Mouse (Mus musculus): ENCODE data around the gene Lbhd1. TPM values are rescaled to one million over a fixed set of nuclear protein-coding genes. Genes with fewer than 3 reads are reported as not detected.

Lbhd1 gene
- polyA plus RNA-seq, 1 experiment from 2014 or later: 95.3 TPM

DNA sequence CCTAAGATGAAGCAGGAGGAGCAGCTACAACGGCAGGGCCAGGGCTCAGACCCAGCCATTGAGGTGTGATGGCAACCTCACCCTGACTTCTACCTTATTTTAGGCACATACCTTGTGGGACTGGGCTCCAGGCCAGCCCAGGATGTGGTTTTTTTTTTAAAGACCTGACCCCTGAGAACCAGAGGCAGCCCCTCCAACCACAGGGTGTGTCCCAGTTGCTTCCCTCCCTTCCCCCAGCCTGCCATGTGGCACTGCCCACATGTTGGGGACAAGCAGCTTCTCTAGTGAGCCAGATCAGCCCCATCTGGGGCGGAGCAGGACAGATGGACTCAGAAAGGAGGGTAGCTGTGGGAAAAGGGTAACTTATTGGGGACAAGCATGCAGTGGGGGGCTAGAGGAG, 43.2 kb downstream of the Lbhd1 start:
- peaks cover 20% of the 10 kb centered on the region for H3K4me1 ChIP-seq (replicated peaks)
- H3K9ac ChIP-seq: no peak overlapping the region
- WGBS: 83% methylated on average over 2 of the region's 2 CpGs
- no peaks in the 10 kb centered on the region for H3K9me3 ChIP-seq
- 0 out of 2 replicates have a peak, but pooled peaks cover 4% of the 10 kb centered on the region for H3K36me3 ChIP-seq
- H3K27me3 ChIP-seq (replicated peaks): no peaks in the 10 kb centered on the region
- H3K4me2 ChIP-seq (replicated peaks): no peak overlapping the region
- no peak overlapping the region for H3K27ac ChIP-seq
- no peak overlapping the region for H3K4me3 ChIP-seq (replicated peaks)
- ATAC-seq: no peak

DNA sequence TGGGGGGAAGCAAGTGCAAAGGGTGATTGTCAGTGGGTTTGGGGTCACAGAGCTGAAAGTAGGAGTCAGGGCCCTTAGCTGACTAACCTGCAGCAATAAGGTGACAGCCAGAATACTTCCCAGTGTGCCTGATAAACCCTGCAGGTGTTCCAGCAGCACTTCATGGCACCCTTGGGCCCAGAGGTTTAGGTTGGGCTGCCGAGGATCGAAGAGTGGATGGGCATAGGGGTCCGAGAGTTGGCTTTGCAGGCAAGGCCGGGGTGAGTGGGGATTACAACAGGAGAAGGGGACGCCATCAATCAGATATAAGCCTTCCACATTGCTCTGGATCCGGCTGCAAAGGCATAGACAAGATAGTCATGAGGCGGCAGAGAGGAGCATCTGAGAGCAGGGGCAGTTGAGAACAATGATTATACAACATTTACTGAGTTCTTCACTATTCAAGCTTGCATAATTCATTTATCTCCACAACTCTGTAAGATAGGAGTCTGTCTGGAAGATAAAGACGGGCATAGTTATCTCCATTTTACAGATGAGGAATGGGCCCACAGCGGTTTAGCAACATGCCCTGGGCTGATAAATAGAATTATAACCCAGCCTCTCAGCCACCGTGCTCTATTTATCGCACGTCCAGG, 44.5 kb downstream of the Lbhd1 start:
- no peaks in the 10 kb centered on the region for H3K27me3 ChIP-seq (replicated peaks)
- H3K4me2 ChIP-seq (replicated peaks): no peak overlapping the region
- H3K9me3 ChIP-seq: no peaks in the 10 kb centered on the region
- H3K4me3 ChIP-seq (replicated peaks): no peak overlapping the region
- no peak overlapping the region for H3K9ac ChIP-seq
- 0 out of 2 replicates have a peak, but pooled peaks cover 4% of the 10 kb centered on the region for H3K36me3 ChIP-seq
- peaks cover 20% of the 10 kb centered on the region for H3K4me1 ChIP-seq (replicated peaks)
- no peak overlapping the region for H3K27ac ChIP-seq
- ATAC-seq: no peak
- 82% methylated on average over 12 of the region's 12 CpGs for WGBS

DNA sequence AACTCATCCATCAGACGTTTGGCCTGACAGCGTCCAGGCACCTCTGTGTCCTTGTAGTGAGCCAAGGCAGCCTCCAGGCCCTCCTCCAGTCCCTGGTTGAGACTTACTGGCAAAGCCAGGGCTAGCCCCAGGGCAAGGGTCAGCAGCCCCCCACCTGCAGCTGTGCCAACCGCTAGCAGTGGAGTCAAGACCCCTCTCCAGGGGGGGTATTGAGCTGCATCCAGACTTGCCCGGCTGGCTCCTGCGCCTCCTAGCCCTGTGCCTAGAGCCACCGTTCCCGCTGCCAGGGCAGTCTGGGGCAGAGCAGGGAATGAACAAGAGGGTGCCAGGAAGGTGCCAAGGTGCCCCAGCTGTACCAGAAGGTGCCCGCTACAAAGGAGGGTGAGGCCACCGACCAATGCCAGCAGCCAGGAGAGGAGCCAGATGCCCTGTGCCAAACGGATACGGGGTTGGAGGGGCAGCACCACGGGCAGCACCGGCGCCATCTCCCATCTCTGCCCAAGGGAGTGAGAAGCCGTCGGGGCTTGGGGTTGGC, 45.2 kb downstream of the Lbhd1 start:
- peak overlapping the region; percentile 88 for H3K4me3 ChIP-seq (replicated peaks)
- H3K27me3 ChIP-seq (replicated peaks): no peaks in the 10 kb centered on the region
- peaks cover 20% of the 10 kb centered on the region for H3K4me1 ChIP-seq (replicated peaks)
- peak overlapping the region; percentile 88 for H3K9ac ChIP-seq
- WGBS: 24% methylated on average over 16 of the region's 16 CpGs
- H3K36me3 ChIP-seq: peaks cover 6% of the 10 kb centered on the region; the same call in 1 of the 2 replicates
- H3K9me3 ChIP-seq: no peaks in the 10 kb centered on the region
- ATAC-seq: peak; percentile 30
- peak overlapping the region; percentile 91 for H3K27ac ChIP-seq
- H3K4me2 ChIP-seq (replicated peaks): peak overlapping the region; percentile 83

DNA sequence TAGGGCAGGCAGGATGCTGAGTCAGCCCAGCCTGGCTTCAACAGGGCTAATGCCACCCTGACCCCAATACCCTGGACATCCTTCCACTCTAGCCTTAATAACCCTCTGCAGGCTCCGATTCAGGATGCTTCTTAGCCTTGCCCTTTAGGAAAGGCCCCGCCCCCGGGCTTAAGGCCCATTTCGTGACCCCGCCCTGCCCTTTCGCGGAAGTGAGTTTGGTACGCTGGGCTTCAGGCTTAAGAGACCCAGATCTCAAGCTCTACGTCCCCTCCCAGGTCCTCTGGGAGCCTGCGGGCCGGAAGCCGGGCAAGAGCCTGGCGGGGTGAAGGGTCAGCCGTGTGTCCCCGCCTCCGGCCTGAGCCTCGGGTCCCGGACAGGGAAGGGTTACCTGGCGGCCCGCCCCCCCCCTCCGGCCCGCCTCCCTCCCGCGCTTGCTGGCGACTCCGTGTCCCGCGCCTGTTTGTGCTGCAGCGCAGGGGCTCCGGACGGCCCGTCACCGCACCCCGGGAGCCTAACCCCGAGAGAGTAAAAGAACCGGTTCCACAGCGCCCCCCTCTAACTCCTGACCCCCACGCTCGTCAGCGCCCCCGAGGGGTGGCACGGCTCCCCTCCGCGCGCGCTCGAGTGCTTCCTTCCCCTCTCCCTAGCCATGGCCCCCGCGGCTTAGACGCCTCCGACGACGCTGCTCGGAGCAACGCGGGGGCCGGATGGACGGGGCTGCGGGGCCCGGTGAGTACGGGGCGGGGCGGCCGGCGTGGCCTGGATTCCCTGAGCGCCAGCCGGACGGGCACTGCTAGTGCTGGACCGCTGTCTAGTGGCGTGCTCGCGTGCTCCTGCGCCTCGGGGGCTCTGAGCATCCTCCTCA, 45.9 kb downstream of the Lbhd1 start, which contains the start of the genes Rom1 and Eml3:
Gene Rom1 (minus strand): TSS at position 133 of the 865 bp plus-strand sequence.
Gene Eml3 (plus strand): TSS at position 329 of the 865 bp plus-strand sequence.
- ATAC-seq: peak; percentile 87

DNA sequence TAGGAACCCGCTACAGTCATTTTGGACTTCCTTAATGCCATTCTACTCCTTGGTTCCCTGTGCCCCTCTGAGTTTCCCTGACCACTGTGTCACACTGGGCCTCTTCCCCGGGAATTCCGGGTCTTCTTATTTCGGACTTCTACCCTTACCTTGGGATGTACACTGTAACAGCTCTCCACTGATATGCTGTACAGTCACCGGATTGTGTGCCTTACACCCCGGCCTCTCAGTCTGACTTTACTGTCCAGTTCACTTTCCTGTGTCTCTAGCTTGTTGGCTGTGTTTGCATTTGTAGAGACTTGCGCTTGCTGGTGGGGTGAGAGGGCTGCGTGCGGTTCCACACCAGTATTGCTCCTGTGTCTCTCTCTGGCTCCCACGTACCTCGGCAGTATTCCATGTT, 46.6 kb downstream of the Lbhd1 start:
- no peaks in the 10 kb centered on the region for H3K27me3 ChIP-seq (replicated peaks)
- H3K9ac ChIP-seq: peak overlapping the region; percentile 88
- H3K36me3 ChIP-seq: peaks cover 10% of the 10 kb centered on the region; the same call in 1 of the 2 replicates
- H3K4me2 ChIP-seq (replicated peaks): peak overlapping the region; percentile 83
- peak; percentile 11; the same call in 1 of the 2 replicates for ATAC-seq
- peak overlapping the region; percentile 91 for H3K27ac ChIP-seq
- 2% methylated on average over 11 of the region's 11 CpGs for WGBS
- H3K4me1 ChIP-seq (replicated peaks): peaks cover 20% of the 10 kb centered on the region
- no peaks in the 10 kb centered on the region for H3K9me3 ChIP-seq
- H3K4me3 ChIP-seq (replicated peaks): peak overlapping the region; percentile 88

More for the DNA sequence above, 45.9 kb downstream of the Lbhd1 start, which contains the start of the genes Rom1 and Eml3:
- H3K4me1 ChIP-seq (replicated peaks): peaks cover 20% of the 10 kb centered on the region
- peaks cover 10% of the 10 kb centered on the region; the same call in 1 of the 2 replicates for H3K36me3 ChIP-seq
- no peaks in the 10 kb centered on the region for H3K27me3 ChIP-seq (replicated peaks)
- peak within 1 kb of the TSS; percentile 83 for H3K4me2 ChIP-seq (replicated peaks)
- peak within 1 kb of the TSS; percentile 88 for H3K9ac ChIP-seq
- under 1% methylated on average over 74 of the region's 74 CpGs for whole genome bisulfite sequencing
- H3K9me3 ChIP-seq: no peaks in the 10 kb centered on the region
- peak within 1 kb of the TSS; percentile 91 for H3K27ac ChIP-seq
- H3K4me3 ChIP-seq (replicated peaks): peak within 1 kb of the TSS; percentile 88

DNA sequence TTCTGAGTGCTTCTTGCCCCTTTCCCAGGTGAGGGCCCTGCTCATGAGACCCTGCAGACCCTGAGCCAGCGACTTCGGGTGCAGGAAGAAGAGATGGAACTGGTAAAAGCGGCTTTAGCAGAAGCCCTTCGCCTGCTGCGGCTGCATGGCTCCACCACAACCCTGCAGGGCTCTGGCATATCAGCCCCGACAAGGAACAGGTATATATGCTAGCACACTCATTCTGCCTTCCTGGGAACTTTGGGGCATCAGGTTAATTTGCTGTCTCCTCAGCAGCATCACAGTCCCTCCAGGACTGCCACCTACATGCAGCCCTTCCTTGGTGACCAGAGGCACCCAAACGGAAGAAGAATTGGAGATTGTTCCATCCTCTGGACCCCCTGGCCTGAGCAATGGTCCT, 47.2 kb downstream of the Lbhd1 start:
- Histone ChIP-seq H3K9me3 (no peaks in the 10 kb centered on the region), H3K4me3 (replicated peaks) (peak overlapping the region; percentile 88), H3K9ac (peak overlapping the region; percentile 88; the same call in 1 of the 2 replicates), H3K4me2 (replicated peaks) (peak overlapping the region; percentile 83), H3K4me1 (replicated peaks) (peaks cover 20% of the 10 kb centered on the region), H3K36me3 (peaks cover 6% of the 10 kb centered on the region; the same call in 1 of the 2 replicates), H3K27me3 (replicated peaks) (no peaks in the 10 kb centered on the region), H3K27ac (no peak overlapping the region)
- 81% methylated on average over 7 of the region's 7 CpGs for WGBS
- no peak for ATAC-seq

DNA sequence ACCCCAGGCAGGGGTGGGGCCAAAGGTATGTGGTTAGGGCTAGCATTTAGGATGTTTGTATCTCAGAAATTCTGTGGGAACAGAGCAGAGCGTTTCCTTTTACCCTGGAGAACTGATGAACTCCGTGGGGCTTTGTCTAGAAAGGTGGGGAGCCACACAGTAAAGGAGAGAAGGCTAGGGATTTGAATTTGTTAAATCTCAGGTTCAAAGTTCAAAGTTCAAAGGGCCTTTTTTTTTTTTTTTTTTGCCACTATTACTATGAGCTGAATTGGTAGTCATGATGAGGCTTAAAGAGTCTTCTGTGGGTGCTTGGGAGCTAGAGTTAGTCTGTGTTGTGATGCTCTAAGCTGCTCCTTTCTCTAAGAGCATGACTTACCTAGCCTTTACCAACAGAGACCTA, 53.2 kb downstream of the Lbhd1 start:
- peaks cover 8% of the 10 kb centered on the region; the same call in 1 of the 2 replicates for H3K36me3 ChIP-seq
- H3K9me3 ChIP-seq: no peaks in the 10 kb centered on the region
- H3K4me3 ChIP-seq (replicated peaks): no peak overlapping the region
- 74% methylated on average over 2 of the region's 2 CpGs for WGBS
- no peak overlapping the region for H3K4me2 ChIP-seq (replicated peaks)
- peaks cover 11% of the 10 kb centered on the region for H3K4me1 ChIP-seq (replicated peaks)
- no peak for ATAC-seq
- no peak overlapping the region for H3K9ac ChIP-seq
- no peak overlapping the region for H3K27ac ChIP-seq
- H3K27me3 ChIP-seq (replicated peaks): no peaks in the 10 kb centered on the region

DNA sequence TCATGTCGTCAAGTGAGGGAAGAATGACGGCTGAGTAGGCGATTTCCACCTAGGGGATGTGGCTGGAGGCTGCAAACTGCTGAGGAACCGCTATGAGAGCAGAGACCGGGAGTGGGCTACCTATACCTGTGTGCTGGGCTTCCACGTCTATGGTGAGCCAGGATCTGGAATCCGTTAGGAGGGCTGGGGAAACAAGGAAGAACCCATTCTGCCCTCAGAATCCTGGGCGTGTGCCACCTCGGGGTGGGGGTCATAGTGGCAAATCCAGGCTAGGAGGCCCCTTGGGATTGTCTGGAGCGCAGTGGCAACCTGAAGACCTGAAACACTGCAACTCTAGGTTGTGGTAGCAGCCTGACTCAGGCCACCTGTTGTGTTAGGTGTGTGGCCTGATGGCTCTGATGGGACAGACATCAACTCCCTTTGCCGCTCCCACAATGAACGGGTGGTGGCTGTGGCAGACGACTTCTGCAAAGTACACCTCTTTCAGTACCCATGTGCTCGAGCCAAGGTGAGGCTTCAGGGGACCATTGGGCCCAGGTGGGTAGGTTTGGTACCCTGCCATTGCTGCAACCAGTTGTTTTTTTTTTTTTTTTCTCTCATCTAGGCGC, 57.1 kb downstream of the Lbhd1 start:
- Histone ChIP-seq H3K4me3 (replicated peaks) (no peak overlapping the region), H3K9me3 (no peaks in the 10 kb centered on the region), H3K27ac (0 out of 2 replicates have a peak overlapping the region, but pooled peaks have one; percentile 81), H3K27me3 (replicated peaks) (no peaks in the 10 kb centered on the region), H3K4me1 (replicated peaks) (peaks cover 29% of the 10 kb centered on the region), H3K9ac (0 out of 2 replicates have a peak overlapping the region, but pooled peaks have one; percentile 21), H3K36me3 (peaks cover 6% of the 10 kb centered on the region), H3K4me2 (replicated peaks) (peak overlapping the region; percentile 69; the same call in 1 of the 2 replicates)
- 80% methylated on average over 15 of the region's 15 CpGs for WGBS
- ATAC-seq: no peak

DNA sequence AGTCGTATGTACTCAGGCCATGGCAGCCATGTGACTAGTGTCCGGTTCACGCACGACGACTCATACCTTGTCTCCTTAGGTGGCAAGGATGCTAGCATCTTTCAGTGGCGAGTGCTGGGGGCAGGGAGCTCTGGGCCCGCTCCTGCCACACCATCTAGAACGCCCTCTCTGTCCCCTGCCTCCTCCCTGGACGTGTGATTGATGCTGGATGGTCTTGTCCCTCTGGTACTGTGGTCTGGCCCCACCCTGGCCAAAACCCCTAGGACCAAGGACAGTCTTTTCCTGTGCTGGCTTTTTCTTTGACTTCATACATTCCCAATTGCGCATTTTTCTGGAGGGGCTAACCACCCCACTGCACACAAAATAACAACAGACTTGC, 57.6 kb downstream of the Lbhd1 start:
- peaks cover 11% of the 10 kb centered on the region for H3K36me3 ChIP-seq
- peak overlapping the region; percentile 69 for H3K4me2 ChIP-seq (replicated peaks)
- H3K9me3 ChIP-seq: no peaks in the 10 kb centered on the region
- peak overlapping the region; percentile 58 for H3K9ac ChIP-seq
- WGBS: 33% methylated on average over 10 of the region's 10 CpGs
- ATAC-seq: peak; percentile 21; the same call in 1 of the 2 replicates
- peak overlapping the region; percentile 96 for H3K4me3 ChIP-seq (replicated peaks)
- H3K27ac ChIP-seq: peak overlapping the region; percentile 81
- H3K27me3 ChIP-seq (replicated peaks): no peaks in the 10 kb centered on the region
- H3K4me1 ChIP-seq (replicated peaks): peaks cover 29% of the 10 kb centered on the region

DNA sequence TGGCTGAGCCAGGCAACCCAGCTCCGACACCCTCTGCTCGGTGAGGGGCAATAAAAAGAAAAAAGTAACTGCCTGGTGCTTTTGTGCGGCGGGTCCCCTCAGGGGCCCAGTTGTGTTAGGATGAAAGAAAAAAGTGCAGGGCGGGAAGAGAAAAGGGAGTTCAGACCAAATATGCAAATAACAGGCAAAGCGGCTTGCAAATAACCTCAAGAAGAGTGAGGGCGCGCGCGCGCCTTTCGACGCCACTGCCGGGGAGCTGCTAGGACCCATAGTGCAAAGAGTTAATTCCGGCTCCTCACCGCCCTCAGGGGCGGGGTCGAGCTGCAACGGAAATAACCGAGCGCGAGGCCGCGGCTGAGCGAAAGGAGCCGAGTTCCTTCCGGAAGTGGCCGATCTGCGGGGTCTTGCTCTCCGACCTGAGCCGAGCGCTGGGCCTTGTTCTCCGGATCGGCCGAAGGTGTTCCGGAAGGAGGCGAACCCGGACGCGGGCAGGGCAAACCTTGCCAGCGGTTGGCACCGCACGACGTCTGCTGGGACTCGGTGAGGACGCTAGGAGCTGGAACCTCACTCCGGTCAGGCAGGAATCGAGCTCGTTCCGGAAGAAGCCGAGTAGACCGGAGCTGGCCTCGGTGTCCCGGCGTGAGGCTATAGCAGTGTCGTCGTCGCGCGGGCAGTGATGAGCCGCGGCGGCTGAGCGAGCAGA, 58.1 kb downstream of the Lbhd1 start, which contains the start of gene Mta2:
Gene Mta2 (plus strand): TSS at position 361 of the 703 bp plus-strand sequence.
- Histone ChIP-seq H3K36me3 (peaks cover 15% of the 10 kb centered on the region), H3K4me2 (replicated peaks) (peak within 1 kb of the TSS; percentile 69), H3K4me3 (replicated peaks) (peak within 1 kb of the TSS; percentile 96), H3K27me3 (replicated peaks) (no peaks in the 10 kb centered on the region), H3K4me1 (replicated peaks) (peaks cover 29% of the 10 kb centered on the region), H3K9ac (peak within 1 kb of the TSS; percentile 99), H3K9me3 (no peaks in the 10 kb centered on the region), H3K27ac (peak within 1 kb of the TSS; percentile 99)
- WGBS: under 1% methylated on average over 64 of the region's 64 CpGs
- ATAC-seq: peak; percentile 95
